Mouse (Mus musculus) midbrain, embryonic 12.5 days (tissue): Measurements from ENCODE around the gene C1qa. TPM values are rescaled to one million over a fixed set of nuclear protein-coding genes. Genes with fewer than 3 reads are reported as not detected.

ENCODE experiments used
- ATAC-seq: fragments of 200-750 bp; cut with Nextera tagmentation; 2 replicates; pipeline ENCODE4 v1.8.0; 2017; ENCODE audit warnings: low read depth, moderate TSS enrichment, moderate library complexity; ENCODE audit not compliant: low FRiP score
- H3K27ac ChIP-seq: fragments of 300-500 bp; sonication (generic); replicated peaks from 2 replicates; pipeline ENCODE4 v1.5.1; 2016; ENCODE audit warnings: mild to moderate bottlenecking
- H3K27me3 ChIP-seq: fragments of 300-500 bp; sonication (generic); 2 replicates; pipeline ENCODE4 v1.6.1; 2016; ENCODE audit warnings: mild to moderate bottlenecking
- H3K36me3 ChIP-seq: fragments of 300-500 bp; sonication (generic); 2 replicates; pipeline ENCODE4 v1.6.1; 2016
- H3K4me1 ChIP-seq: fragments of 300-500 bp; sonication (generic); 2 replicates; pipeline ENCODE4 v1.6.1; 2016
- H3K4me2 ChIP-seq: fragments of 300-500 bp; sonication (generic); replicated peaks from 2 replicates; pipeline ENCODE4 v1.6.1; 2016; ENCODE audit warnings: mild to moderate bottlenecking, moderate library complexity
- H3K4me3 ChIP-seq: fragments of 300-500 bp; sonication (generic); 2 replicates; pipeline ENCODE4 v1.5.1; 2016; ENCODE audit warnings: mild to moderate bottlenecking
- H3K9ac ChIP-seq: fragments of 300-500 bp; sonication (generic); replicated peaks from 2 replicates; pipeline ENCODE4 v1.6.1; 2016; ENCODE audit warnings: mild to moderate bottlenecking, moderate library complexity
- H3K9me3 ChIP-seq: fragments of 300-500 bp; sonication (generic); 2 replicates; pipeline ENCODE4 v1.6.1; 2016; ENCODE audit warnings: mild to moderate bottlenecking
- WGBS: fragments of 180-500 bp; shearing (Covaris S2); methylation state at CpG from one replicate; pipeline ENCODE4 v1.1.7; 2016; 5-methylcytosine and 5-hydroxymethylcytosine counted together
- polyA plus RNA-seq: library from polyadenylated mRNA; unstranded; fragments of >200 nt; fragmentation: Nextera tagmentation; extraction: Ambion mirVana; gene quantifications from 2 replicates; pipeline ENCODE4 v1.2.1, GENCODE M21; 2016

Gene C1qa
- polyA plus RNA-seq, 1 experiment from 2014 or later = 17.0 TPM

GRCm38 (mm10) chr4:136852119-136852518 lies 46.5 kb downstream of the C1qa start:
- Histone ChIP-seq H3K27ac (no peak overlapping the region), H3K9me3 (no peaks in the 10 kb centered on the region), H3K27me3 (peaks cover 5% of the 10 kb centered on the region; the same call in 1 of the 2 replicates), H3K9ac (no peak overlapping the region), H3K36me3 (no peaks in the 10 kb centered on the region), H3K4me1 (peaks cover 5% of the 10 kb centered on the region; the same call in 1 of the 2 replicates), H3K4me2 (no peak overlapping the region), H3K4me3 (no peak overlapping the region)
- 77% methylated on average over 5 of the region's 5 CpGs for WGBS
- no peak for ATAC-seq

GRCm38 (mm10) chr4:136848565-136848964 lies 50.0 kb downstream of the C1qa start:
- Histone ChIP-seq H3K4me3 (no peak overlapping the region), H3K4me2 (no peak overlapping the region), H3K27ac (no peak overlapping the region), H3K4me1 (peaks cover 15% of the 10 kb centered on the region), H3K9ac (no peak overlapping the region), H3K36me3 (no peaks in the 10 kb centered on the region), H3K9me3 (0 out of 2 replicates have a peak, but pooled peaks cover 2% of the 10 kb centered on the region), H3K27me3 (0 out of 2 replicates have a peak, but pooled peaks cover 5% of the 10 kb centered on the region)
- no peak for ATAC-seq
- 56% methylated on average over 4 of the region's 4 CpGs for WGBS

- 0 out of 2 replicates have a peak, but pooled peaks cover 2% of the 10 kb centered on the region for H3K9me3 ChIP-seq
- H3K4me1 ChIP-seq = peaks cover 15% of the 10 kb centered on the region
- no peak overlapping the region for H3K9ac ChIP-seq
- ATAC-seq = no peak
- no peak overlapping the region for H3K4me3 ChIP-seq
- 0 out of 2 replicates have a peak, but pooled peaks cover 5% of the 10 kb centered on the region for H3K27me3 ChIP-seq
- H3K4me2 ChIP-seq = no peak overlapping the region
- WGBS = 72% methylated on average over 6 of the region's 6 CpGs
- H3K27ac ChIP-seq = no peak overlapping the region
- H3K36me3 ChIP-seq = no peaks in the 10 kb centered on the region
Observed at GRCm38 (mm10) chr4:136847166-136847565, 51.4 kb downstream of the C1qa start.

Other genes starting within 250 kb of the C1qa start
- gene Ephb2, start 62.8 kb downstream of the C1qa start, polyA plus RNA-seq = 39.8 and 40.0 TPM in 2 replicates
- 30.2 and 38.4 TPM in 2 replicates for gene C1qb, start 12.6 kb downstream of the C1qa start, polyA plus RNA-seq
- gene C1qc, start 5.7 kb downstream of the C1qa start, polyA plus RNA-seq = 17.3 and 23.9 TPM in 2 replicates
- 10.9 and 11.6 TPM in 2 replicates for gene Epha8, start 58.0 kb upstream of the C1qa start, polyA plus RNA-seq
- 5.9 and 7.7 TPM in 2 replicates for gene Zbtb40, start 150.0 kb upstream of the C1qa start, polyA plus RNA-seq